Mouse (Mus musculus) forebrain, embryonic 16.5 days (tissue): ENCODE data around the gene Ezh1. TPM values are rescaled to one million over a fixed set of nuclear protein-coding genes. Genes with fewer than 3 reads are reported as not detected.

Source experiments
- ATAC-seq: fragments of 200-750 bp; cut with Nextera tagmentation; 2 replicates; pipeline ENCODE4 v1.8.0; 2017; ENCODE audit warnings: mild to moderate bottlenecking, moderate library complexity
- H3K27ac ChIP-seq: fragments of 300-500 bp; sonication (generic); 2 replicates; pipeline ENCODE4 v1.5.1; 2014; ENCODE audit warnings: low read length, control low read depth
- H3K27me3 ChIP-seq: fragments of 300-500 bp; sonication (generic); replicated peaks from 2 replicates; pipeline ENCODE4 v1.6.1; 2014; ENCODE audit warnings: low read length; ENCODE audit not compliant: control insufficient read depth, insufficient read depth
- H3K36me3 ChIP-seq: fragments of 300-500 bp; sonication (generic); 2 replicates; pipeline ENCODE4 v1.6.1; 2014; ENCODE audit not compliant: control insufficient read depth, insufficient read depth
- H3K4me1 ChIP-seq: fragments of 300-500 bp; sonication (generic); replicated peaks from 2 replicates; pipeline ENCODE4 v1.6.1; 2014; ENCODE audit warnings: low read length; ENCODE audit not compliant: control insufficient read depth, insufficient read depth
- H3K4me2 ChIP-seq: fragments of 300-500 bp; sonication (generic); 2 replicates; pipeline ENCODE4 v1.6.1; 2014; ENCODE audit warnings: mild to moderate bottlenecking, low read length, control low read depth
- H3K4me3 ChIP-seq: fragments of 300-500 bp; sonication (generic); replicated peaks from 2 replicates; pipeline ENCODE4 v1.5.1; 2014; ENCODE audit warnings: mild to moderate bottlenecking, low read length, control low read depth
- H3K9ac ChIP-seq: fragments of 300-500 bp; sonication (generic); replicated peaks from 2 replicates; pipeline ENCODE4 v1.6.1; 2014; ENCODE audit warnings: low read depth, low read length, control low read depth
- H3K9me3 ChIP-seq: fragments of 300-500 bp; sonication (generic); 2 replicates; pipeline ENCODE4 v1.6.1; 2016; ENCODE audit warnings: low read length; ENCODE audit not compliant: control insufficient read depth
- WGBS: fragments of 180-500 bp; shearing (Covaris S2); extraction: QIAGEN DNeasy Blood & Tissue Kit; methylation state at CpG from one replicate; pipeline ENCODE4 v1.1.7; 2014; 5-methylcytosine and 5-hydroxymethylcytosine counted together
- polyA plus RNA-seq: library from polyadenylated mRNA; unstranded; fragments of >200 nt; fragmentation: Nextera tagmentation; extraction: Ambion mirVana; gene quantifications from 2 replicates; pipeline ENCODE4 v1.2.1, GENCODE M21; 2015

The Ezh1 gene
- polyA plus RNA-seq = 24.8 and 27.0 TPM in 2 replicates

DNA sequence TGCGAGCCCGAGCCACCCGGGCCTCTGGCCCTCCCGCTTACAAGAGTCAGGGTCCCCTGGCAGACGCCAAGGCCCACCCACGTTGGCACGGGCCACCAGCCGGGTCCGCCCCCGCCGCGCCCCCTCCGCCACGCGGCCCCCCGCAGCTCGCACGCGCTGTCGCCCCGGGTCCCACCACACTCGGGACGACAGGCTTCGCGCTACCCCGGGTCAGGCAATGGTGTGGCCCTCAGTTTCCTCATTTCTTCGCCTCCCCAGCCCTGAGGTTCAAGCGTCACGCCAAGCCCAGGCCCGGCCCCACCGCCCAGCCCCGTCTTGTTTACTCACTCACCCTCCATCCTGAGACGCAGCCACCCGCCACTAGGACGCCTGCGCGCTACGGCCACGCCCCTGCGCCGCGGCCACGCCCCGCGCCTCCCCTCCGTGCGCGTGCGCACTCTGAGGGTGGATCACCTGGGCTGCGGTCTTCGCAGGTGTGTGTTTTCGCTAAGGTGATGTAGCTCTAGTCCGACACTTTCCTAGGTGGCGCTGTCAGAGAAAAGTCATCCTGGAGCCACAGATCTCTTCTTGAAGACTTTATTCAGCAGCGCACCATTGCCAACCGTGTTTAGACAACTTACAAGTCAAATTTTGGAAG, at the start of gene Ezh1:
Gene Ezh1, minus strand, starts transcription at position 399 of the 637 bp plus-strand sequence.
- H3K4me2 ChIP-seq = peak within 1 kb of the TSS; percentile 92
- H3K27ac ChIP-seq = no peak within 1 kb of the TSS; the same call in 1 of the 2 replicates
- H3K9me3 ChIP-seq = no peaks in the 10 kb centered on the region
- H3K36me3 ChIP-seq = no peaks in the 10 kb centered on the region
- no peaks in the 10 kb centered on the region for H3K27me3 ChIP-seq
- H3K9ac ChIP-seq = peak within 1 kb of the TSS; percentile 87
- peaks cover 28% of the 10 kb centered on the region for H3K4me1 ChIP-seq
- H3K4me3 ChIP-seq = peak within 1 kb of the TSS; percentile 88
- ATAC-seq = peak; percentile 96
- 1% methylated on average over 51 of the region's 56 CpGs for WGBS

DNA sequence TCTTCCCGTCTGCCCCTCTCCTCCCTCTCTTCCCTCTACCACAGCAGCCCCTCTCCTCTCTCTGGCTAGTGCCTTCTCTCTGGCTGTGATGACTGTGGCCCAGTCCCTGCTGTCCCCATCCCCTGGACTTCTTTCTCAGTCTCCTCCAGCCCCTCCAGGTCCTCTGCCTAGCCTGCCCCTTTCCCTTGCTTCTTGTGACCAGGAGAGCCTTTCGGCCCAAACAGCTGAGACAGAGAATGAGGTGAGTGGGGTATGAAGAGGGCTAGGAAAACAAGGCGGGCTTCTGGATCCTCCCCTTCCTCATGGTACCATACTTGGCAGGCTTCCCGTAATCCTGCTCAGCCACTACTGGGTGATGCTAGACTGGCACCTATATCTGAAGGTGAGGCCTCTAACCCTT, 49.0 kb upstream of the Ezh1 start:
- no peaks in the 10 kb centered on the region for H3K36me3 ChIP-seq
- H3K9ac ChIP-seq = no peak overlapping the region
- H3K4me2 ChIP-seq = no peak overlapping the region
- H3K4me3 ChIP-seq = no peak overlapping the region
- ATAC-seq = no peak
- H3K4me1 ChIP-seq = peaks cover 24% of the 10 kb centered on the region
- 59% methylated on average over 4 of the region's 4 CpGs for WGBS
- no peaks in the 10 kb centered on the region; the same call in 1 of the 2 replicates for H3K27me3 ChIP-seq
- H3K9me3 ChIP-seq = no peaks in the 10 kb centered on the region
- H3K27ac ChIP-seq = no peak overlapping the region

DNA sequence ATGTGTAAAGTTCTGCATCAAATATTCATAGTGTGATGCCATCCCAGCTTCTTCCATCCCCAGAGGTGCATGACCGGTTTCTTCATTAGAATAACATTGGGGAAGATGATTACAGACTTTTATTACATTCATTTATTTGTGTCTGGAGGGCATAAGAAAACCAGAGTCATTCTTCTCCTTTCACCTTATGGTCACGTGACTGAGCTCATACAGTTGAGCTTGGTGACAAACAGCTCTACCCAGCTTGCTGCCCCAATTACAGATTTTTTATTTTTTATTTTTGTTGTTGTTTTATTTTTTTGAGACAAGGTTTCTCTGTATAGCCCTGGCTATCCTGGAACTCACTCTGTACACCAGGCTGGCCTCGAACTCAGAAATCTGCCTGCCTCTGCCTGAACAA, 46.2 kb upstream of the Ezh1 start:
- H3K4me2 ChIP-seq = no peak overlapping the region
- peaks cover 11% of the 10 kb centered on the region for H3K4me1 ChIP-seq
- H3K9me3 ChIP-seq = no peaks in the 10 kb centered on the region
- H3K27me3 ChIP-seq = no peaks in the 10 kb centered on the region; the same call in 1 of the 2 replicates
- WGBS = 94% methylated on average over 3 of the region's 3 CpGs
- H3K36me3 ChIP-seq = no peaks in the 10 kb centered on the region
- ATAC-seq = no peak
- H3K9ac ChIP-seq = no peak overlapping the region
- no peak overlapping the region for H3K4me3 ChIP-seq
- H3K27ac ChIP-seq = no peak overlapping the region

DNA sequence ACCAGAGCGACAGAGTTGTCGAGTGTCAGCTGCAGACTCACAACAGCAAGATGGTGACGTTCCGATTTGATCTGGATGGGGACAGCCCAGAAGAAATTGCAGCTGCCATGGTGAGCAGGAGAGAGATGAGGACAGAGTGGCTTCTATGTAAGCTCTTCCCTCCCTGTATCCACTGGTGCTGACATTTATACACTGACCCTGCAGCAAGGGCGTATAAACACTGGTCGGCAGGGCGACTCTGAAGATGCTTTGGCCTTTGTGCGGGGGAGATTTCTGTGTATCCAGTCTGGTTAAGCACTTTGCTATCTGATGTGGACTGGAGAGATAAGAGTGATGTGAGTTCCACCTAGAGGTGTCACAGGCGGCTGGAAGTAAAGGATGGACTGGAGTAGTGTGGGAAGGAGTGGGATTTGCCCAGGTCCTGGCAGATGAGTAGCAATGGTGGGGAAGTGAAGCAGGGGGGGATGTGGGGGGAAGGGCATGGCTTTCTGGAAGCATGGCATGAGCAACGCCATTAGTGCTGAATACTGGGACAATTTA, 43.4 kb upstream of the Ezh1 start:
- no peak overlapping the region for H3K27ac ChIP-seq
- H3K27me3 ChIP-seq = peaks cover 12% of the 10 kb centered on the region
- H3K9ac ChIP-seq = no peak overlapping the region
- no peak for ATAC-seq
- H3K4me1 ChIP-seq = peaks cover 7% of the 10 kb centered on the region
- H3K36me3 ChIP-seq = no peaks in the 10 kb centered on the region
- H3K4me3 ChIP-seq = no peak overlapping the region
- H3K4me2 ChIP-seq = no peak overlapping the region
- WGBS = 33% methylated on average over 10 of the region's 10 CpGs
- H3K9me3 ChIP-seq = no peaks in the 10 kb centered on the region

DNA sequence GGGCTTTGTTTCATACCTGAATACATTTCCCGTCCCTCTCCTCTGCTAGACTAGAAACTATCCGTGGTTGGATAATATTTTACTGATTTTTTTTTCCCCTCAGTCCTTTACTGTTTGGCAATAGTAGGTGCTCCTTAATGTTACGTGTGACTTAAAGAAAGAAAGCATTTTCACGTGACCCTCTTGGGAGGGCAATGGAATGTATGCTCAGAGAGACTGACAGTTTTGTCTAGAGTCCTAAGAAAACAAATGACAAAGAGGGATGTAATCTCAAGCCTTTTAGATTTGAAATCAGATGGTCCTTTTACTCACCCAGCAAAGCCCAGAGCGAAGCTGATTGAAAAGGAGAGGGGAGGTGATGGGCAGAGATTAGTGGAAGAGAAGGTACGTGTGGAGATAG, 39.6 kb upstream of the Ezh1 start:
- Histone ChIP-seq H3K4me3 (no peak overlapping the region), H3K36me3 (no peaks in the 10 kb centered on the region), H3K9ac (no peak overlapping the region), H3K9me3 (no peaks in the 10 kb centered on the region), H3K4me2 (peak overlapping the region; percentile 58; the same call in 1 of the 2 replicates), H3K27me3 (peaks cover 38% of the 10 kb centered on the region), H3K27ac (no peak overlapping the region), H3K4me1 (peaks cover 12% of the 10 kb centered on the region)
- WGBS = 16% methylated on average over 6 of the region's 6 CpGs
- ATAC-seq = no peak

DNA sequence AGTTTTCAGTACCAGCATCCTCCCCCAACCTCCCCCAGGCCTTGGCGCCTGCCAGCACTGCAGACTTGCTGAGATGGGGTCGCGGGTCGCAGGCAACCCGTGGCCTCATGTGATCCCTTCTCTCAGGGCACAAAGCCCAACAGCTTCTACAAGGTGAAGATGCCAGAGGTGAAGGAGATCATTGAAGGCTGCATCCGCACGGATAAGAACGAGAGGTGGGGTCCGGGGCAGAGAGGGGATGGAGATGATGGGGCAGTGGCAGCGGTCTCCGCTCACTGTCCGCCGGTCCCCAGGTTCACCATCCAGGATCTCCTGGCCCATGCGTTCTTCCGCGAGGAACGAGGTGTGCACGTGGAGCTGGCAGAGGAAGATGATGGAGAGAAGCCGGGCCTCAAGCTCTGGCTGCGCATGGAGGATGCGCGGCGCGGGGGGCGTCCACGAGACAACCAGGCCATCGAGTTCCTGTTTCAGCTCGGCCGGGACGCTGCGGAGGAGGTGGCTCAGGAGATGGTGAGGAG, 38.8 kb upstream of the Ezh1 start:
- Histone ChIP-seq H3K4me2 (peak overlapping the region; percentile 58), H3K27me3 (peaks cover 38% of the 10 kb centered on the region), H3K4me1 (peaks cover 21% of the 10 kb centered on the region), H3K4me3 (peak overlapping the region; percentile 29), H3K27ac (no peak overlapping the region), H3K9me3 (no peaks in the 10 kb centered on the region), H3K36me3 (no peaks in the 10 kb centered on the region), H3K9ac (peak overlapping the region; percentile 38)
- ATAC-seq = no peak
- 2% methylated on average over 31 of the region's 31 CpGs for WGBS

DNA sequence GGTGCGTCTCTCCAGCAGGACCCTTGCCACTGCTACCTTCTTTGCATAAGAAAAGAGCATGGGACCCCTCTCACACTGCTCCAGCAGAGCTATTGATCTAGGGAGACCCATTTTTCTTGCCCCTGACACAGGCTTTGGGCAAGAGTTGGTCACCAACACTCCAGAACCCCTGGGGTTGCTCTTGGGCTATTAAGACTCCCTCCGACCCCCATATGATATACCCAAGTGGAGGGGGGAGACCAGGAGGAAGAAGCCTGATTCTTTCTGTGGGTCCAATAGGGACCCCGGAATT, 37.7 kb upstream of the Ezh1 start:
- Histone ChIP-seq H3K9me3 (no peaks in the 10 kb centered on the region), H3K36me3 (no peaks in the 10 kb centered on the region), H3K4me3 (no peak overlapping the region), H3K4me1 (peaks cover 25% of the 10 kb centered on the region), H3K27me3 (peaks cover 41% of the 10 kb centered on the region), H3K9ac (no peak overlapping the region), H3K27ac (no peak overlapping the region), H3K4me2 (no peak overlapping the region)
- WGBS = 7% methylated on average over 3 of the region's 3 CpGs
- no peak for ATAC-seq

DNA sequence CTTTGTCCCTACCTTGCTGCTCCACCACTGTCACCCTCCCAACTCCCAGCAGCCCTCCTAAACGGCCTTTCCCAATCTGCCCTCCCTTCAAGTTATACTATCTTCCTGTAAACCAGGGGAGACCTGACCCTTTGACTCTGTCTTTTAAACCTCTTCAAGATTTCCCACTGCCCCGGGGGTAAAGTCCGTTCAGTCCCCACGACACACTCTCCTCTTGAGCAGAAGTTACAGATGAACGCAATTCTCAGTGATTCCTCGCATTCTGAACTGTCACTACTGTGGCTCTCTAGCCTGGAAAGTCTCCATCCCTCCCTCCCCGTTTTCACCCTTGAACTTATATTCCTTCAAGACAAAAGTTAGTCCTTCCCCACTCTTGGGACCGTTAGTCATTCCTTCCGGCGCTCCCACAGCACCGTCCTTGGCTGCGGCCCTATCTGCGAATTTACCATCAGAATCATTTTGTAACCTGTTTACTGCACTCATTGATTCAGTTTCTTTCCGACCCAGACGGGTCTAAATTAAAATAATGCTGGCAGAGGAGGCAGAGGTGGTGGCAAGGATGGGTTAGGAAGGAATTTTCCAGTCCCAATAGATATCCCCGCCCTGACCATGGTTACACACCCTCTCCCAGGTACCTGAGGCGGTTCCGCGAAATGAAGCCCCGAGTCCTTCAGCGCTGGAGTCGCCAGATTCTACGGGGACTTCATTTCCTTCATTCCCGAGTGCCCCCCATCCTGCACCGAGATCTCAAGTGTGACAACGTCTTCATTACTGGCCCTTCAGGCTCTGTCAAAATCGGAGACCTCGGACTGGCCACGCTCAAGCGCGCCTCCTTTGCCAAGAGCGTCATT, 37.1 kb upstream of the Ezh1 start:
- no peak for ATAC-seq
- no peaks in the 10 kb centered on the region for H3K36me3 ChIP-seq
- no peak overlapping the region for H3K9ac ChIP-seq
- 4% methylated on average over 32 of the region's 32 CpGs for WGBS
- no peak overlapping the region for H3K4me2 ChIP-seq
- H3K9me3 ChIP-seq = no peaks in the 10 kb centered on the region
- peaks cover 41% of the 10 kb centered on the region for H3K27me3 ChIP-seq
- H3K27ac ChIP-seq = no peak overlapping the region
- no peak overlapping the region for H3K4me3 ChIP-seq
- H3K4me1 ChIP-seq = peaks cover 25% of the 10 kb centered on the region

DNA sequence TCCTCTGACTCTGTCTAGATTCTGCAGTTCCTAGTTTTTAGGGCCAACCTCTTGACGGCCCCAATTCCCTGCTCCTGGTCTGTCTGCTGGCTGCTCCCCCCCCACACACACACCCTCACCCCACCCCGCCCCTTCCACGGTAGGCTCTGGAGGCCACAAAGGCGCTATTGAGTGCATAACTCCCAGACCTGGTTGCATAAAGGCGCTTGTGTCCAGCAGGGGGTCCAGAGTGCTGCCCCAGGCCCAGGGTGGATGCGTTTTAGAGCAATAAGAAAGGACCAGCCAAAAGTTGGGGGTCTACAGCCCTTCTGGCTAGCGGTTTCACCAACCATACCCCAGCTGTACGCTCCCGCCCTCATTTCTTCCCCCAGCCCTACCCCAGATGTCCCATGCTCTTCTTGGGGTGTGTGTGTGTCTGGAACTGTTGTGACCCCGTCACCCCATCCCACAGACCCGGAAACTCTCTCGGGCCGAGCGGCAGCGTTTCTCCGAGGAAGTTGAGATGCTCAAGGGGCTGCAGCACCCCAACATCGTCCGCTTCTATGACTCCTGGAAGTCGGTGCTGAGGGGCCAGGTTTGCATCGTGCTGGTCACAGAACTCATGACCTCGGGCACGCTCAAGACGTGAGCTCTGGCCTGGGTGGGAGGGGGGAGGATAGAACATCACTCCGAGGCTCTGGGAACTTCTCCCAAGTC, 36.2 kb upstream of the Ezh1 start:
- no peak overlapping the region for H3K9ac ChIP-seq
- no peak overlapping the region for H3K4me2 ChIP-seq
- H3K36me3 ChIP-seq = no peaks in the 10 kb centered on the region
- no peaks in the 10 kb centered on the region for H3K9me3 ChIP-seq
- no peak overlapping the region for H3K4me3 ChIP-seq
- H3K27ac ChIP-seq = no peak overlapping the region
- ATAC-seq = no peak
- H3K27me3 ChIP-seq = peaks cover 41% of the 10 kb centered on the region
- H3K4me1 ChIP-seq = peaks cover 25% of the 10 kb centered on the region
- WGBS = 2% methylated on average over 24 of the region's 24 CpGs
